10 mouse cellular contexts compared by ENCODE assay signal in the genomic region with DNA sequence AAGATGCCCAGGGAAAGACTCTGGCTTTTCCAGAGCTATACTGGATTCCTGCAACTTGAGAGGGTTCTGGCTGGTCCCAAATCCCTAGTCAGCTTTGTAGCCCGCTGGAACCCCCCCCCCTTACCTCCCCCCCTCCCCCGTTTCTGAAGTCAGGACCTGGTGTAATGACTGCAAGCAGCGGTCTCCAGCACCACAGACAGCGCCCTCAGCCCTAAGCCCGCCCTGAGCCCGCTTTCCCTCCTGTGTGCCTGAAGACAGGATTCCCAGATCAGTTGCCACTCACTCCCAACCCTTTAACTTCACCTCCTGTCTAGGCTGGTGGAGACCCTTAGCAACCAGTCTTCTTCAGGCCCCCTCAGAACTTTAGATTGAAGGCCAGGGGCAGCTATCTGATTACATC. TPM values are rescaled to one million over a fixed set of nuclear protein-coding genes. Genes with fewer than 3 reads are reported as not detected.
DNase-seq lines count a peak whose midpoint lies in the region; ATAC-seq lines count a peak whose summit lies in the region.
"Had no signal": no experiment of that assay in that cellular context is flagged by ENCODE, and none has a peak within 500 bp of the region (broad histone marks: within the 10 kb centered on the region; RNA-seq: fewer than 3 reads in every experiment).

No protein-coding gene starts in this region.

- intact Hi-C loops in left cerebral cortex, postnatal 14 days (cut with DNase I) = no loop called here

- H3K4me2 ChIP-seq in hindbrain, embryonic 11.5 days (replicated peaks; ENCODE audit: low read depth, low read length) = peak overlapping the region; percentile 99

- H3K27ac ChIP-seq in hindbrain, embryonic 11.5 days (ENCODE audit: low read depth, low read length) = no peak overlapping the region

- peak overlapping the region; percentile 50 for H3K9ac ChIP-seq in hindbrain, embryonic 11.5 days (ENCODE audit: low read depth, low read length)

- WGBS in hindbrain, embryonic 11.5 days = 17% methylated on average over 6 of the region's 6 CpGs

- no peaks in the 10 kb centered on the region for H3K9me3 ChIP-seq in hindbrain, embryonic 11.5 days (ENCODE audit: control insufficient read depth, low read length)

- H3K27me3 ChIP-seq in hindbrain, embryonic 11.5 days (ENCODE audit: control insufficient read depth, insufficient read depth, low read length) = peaks cover 13% of the 10 kb centered on the region

- H3K36me3 ChIP-seq in hindbrain, embryonic 11.5 days (ENCODE audit: control insufficient read depth, insufficient read depth, low read length) = no peaks in the 10 kb centered on the region

- peak overlapping the region; percentile 75 for H3K4me3 ChIP-seq in hindbrain, embryonic 11.5 days (ENCODE audit: low read depth, low read length)

- H3K4me1 ChIP-seq in hindbrain, embryonic 11.5 days (replicated peaks; ENCODE audit: control insufficient read depth, insufficient read depth, low read length) = peaks cover 8% of the 10 kb centered on the region

- peak; percentile 4 to 52 for DNase-seq in kidney, postnatal 36 days
- DNase-seq in kidney, adult 18-20 months = no peak
- peak; percentile 77 for DNase-seq in embryo, embryonic 11 days
- peak; percentile 59 for DNase-seq in hindbrain, embryonic 11.5 days (ENCODE audit: low spot score)
- DNase-seq in neural tube, embryonic 10.5 days (ENCODE audit: extremely low spot score, low spot score) = peak; percentile 51
- DNase-seq in left cerebral cortex, postnatal 14 days (ENCODE audit: low spot score in 2 of 2) = no peak
- DNase-seq in spleen, postnatal 36 days (ENCODE audit: low spot score in 2 of 2) = no peak
- DNase-seq: cerebellum, adult 11 months had no signal

- no peak for ATAC-seq in hindbrain, embryonic 11.5 days (ENCODE audit: low FRiP score)
- ATAC-seq in granulocyte monocyte progenitor cell, adult 5-6 weeks (replicated peaks; ENCODE audit: poor library complexity, severe bottlenecking) = no peak

RNA-seq across cellular contexts. Expression of gene Mgat5b, which starts 2.1 kb away (rescaled TPM):
- polyA plus RNA-seq in hindbrain, embryonic 11.5 days (2014; fragmentation: Nextera tagmentation; extraction: Ambion mirVana) = 5.7 and 6.6 TPM in 2 replicates
- not detected in 2 replicates for total RNA-seq in granulocyte monocyte progenitor cell, adult 5-6 weeks (2014; fragmentation: Nextera tagmentation)
- not detected in 2 replicates for total RNA-seq in granulocyte monocyte progenitor cell, adult 5-6 weeks (2017)
- total RNA-seq in left cerebral cortex, postnatal 14 days (2021) = 10 to 100 TPM; 80.0 to 86.1 TPM
- total RNA-seq: MEL had no signal

Comparison
In these comparisons a context has a peak if more than half of its experiments do, and no peak if none do; other contexts are left out.
1. DNase-seq: peak in kidney, postnatal 36 days (2 of 2), embryo, embryonic 11 days (single experiment), hindbrain, embryonic 11.5 days (single experiment) and neural tube, embryonic 10.5 days (single experiment); none in kidney, adult 18-20 months (single experiment), left cerebral cortex, postnatal 14 days (0 of 2) and spleen, postnatal 36 days (0 of 2).
2. RNA of gene Mgat5b, which starts 2.1 kb away (total RNA-seq): 80.0 to 86.1 TPM in left cerebral cortex, postnatal 14 days; not detected in granulocyte monocyte progenitor cell, adult 5-6 weeks; every median in the first group is over 10 times any median in the second.